Mouse (Mus musculus) brain, embryonic 14.5 days (tissue): ENCODE results near the gene Nln.

Experiments
- CTCF ChIP-seq: fragments of 200-500 bp; IDR thresholded peaks from 2 replicates; pipeline ENCODE4 v1.5.1; 2012; ENCODE audit warnings: inconsistent platforms, mild to moderate bottlenecking, moderate library complexity, borderline replicate concordance; ENCODE audit not compliant: insufficient read depth, insufficient read length; ENCODE audit errors: extremely low read depth
- POLR2A ChIP-seq: fragments of 200-500 bp; IDR thresholded peaks from 2 replicates; pipeline ENCODE4 v1.6.1; 2012; ENCODE audit warnings: mild to moderate bottlenecking, inconsistent platforms, borderline replicate concordance; ENCODE audit not compliant: poor library complexity, insufficient read depth, insufficient read length, severe bottlenecking; ENCODE audit errors: extremely low read depth

GRCm38 (mm10) chr13:104145646-104146045 is 36.2 kb upstream of the Nln start:
- TF ChIP-seq CTCF (no peak), POLR2A (no peak)
